9 mouse cellular contexts compared by ENCODE assay signal in genomic region chr4:149854301-149854708, GRCm38 (mm10).
DNase-seq lines count a peak whose midpoint lies in the region; ATAC-seq and TF ChIP-seq lines count a peak whose summit lies in the region.
"Had no signal": no experiment of that assay in that cellular context is flagged by ENCODE, and none has a peak within 500 bp of the region (broad histone marks: within the 10 kb centered on the region; RNA-seq: fewer than 3 reads in every experiment).

No protein-coding gene starts in this region.

- WGBS in embryonic facial prominence, embryonic 13.5 days, result 2% methylated on average over 21 of the region's 21 CpGs
- WGBS in neural tube, embryonic 12.5 days, result 1% methylated on average over 21 of the region's 21 CpGs
- 8% methylated on average over 21 of the region's 21 CpGs for WGBS in thymus, adult 2 months

- DNase-seq in gastrocnemius, postnatal 14 days, result peak; percentile 32
- no peak for DNase-seq in gastrocnemius, adult 8-10 months (ENCODE audit: low spot score in 2 of 2)
- DNase-seq in WW6 (ENCODE audit: low read depth, low spot score) (peak; percentile 83), liver (peak; percentile 66)
- peak; percentile 98 for DNase-seq in induced T-regulatory cell, adult 2 months (ENCODE audit: low read depth)
- peak; percentile 86 for DNase-seq in thymus, adult 2 months

- no peak overlapping the region; the same call in 1 of the 2 replicates for H3K9ac ChIP-seq in embryonic facial prominence, embryonic 13.5 days
- 0 out of 2 replicates have a peak overlapping the region, but pooled peaks have one; percentile 35 for H3K9ac ChIP-seq in neural tube, embryonic 12.5 days

- 0 out of 2 replicates have a peak, but pooled peaks have one; percentile 11 for TF ChIP-seq CTCF in thymus, adult 2 months (IDR thresholded peaks at IDR 0.05; ENCODE audit: borderline replicate concordance, control insufficient read depth, extremely low read depth, insufficient read depth, low read length, poor library complexity)

- intact Hi-C loops in gastrocnemius, postnatal 14 days (cut with DNase I; ENCODE audit: low total_unique reads), result no loop called here

- peak overlapping the region; percentile 48; the same call in 1 of the 2 replicates for H3K27ac ChIP-seq in embryonic facial prominence, embryonic 13.5 days
- H3K27ac ChIP-seq in neural tube, embryonic 12.5 days, result peak overlapping the region; percentile 46; the same call in 1 of the 2 replicates
- H3K27ac ChIP-seq in thymus, adult 2 months (ENCODE audit: control insufficient read depth, insufficient read depth, low read length), result peak overlapping the region; percentile 90

- peak overlapping the region; percentile 19 for H3K4me3 ChIP-seq in embryonic facial prominence, embryonic 13.5 days
- peak overlapping the region; percentile 28 for H3K4me3 ChIP-seq in neural tube, embryonic 12.5 days
- peak overlapping the region; percentile 52 for H3K4me3 ChIP-seq in thymus, adult 2 months (ENCODE audit: control insufficient read depth, insufficient read depth, low read length)
- H3K4me3 ChIP-seq: myocyte had no signal

- peak overlapping the region; percentile 53 for H3K4me2 ChIP-seq in embryonic facial prominence, embryonic 13.5 days
- H3K4me2 ChIP-seq in neural tube, embryonic 12.5 days (replicated peaks), result peak overlapping the region; percentile 66

- ATAC-seq in embryonic facial prominence, embryonic 13.5 days (ENCODE audit: insufficient number of reproducible peaks, insufficient read depth, low FRiP score, low TSS enrichment, low read depth), result peak; percentile 29; the same call in 1 of the 2 replicates
- peak; percentile 90 for ATAC-seq in neural tube, embryonic 12.5 days (ENCODE audit: low FRiP score, low read depth)

- no peaks in the 10 kb centered on the region for H3K36me3 ChIP-seq in embryonic facial prominence, embryonic 13.5 days
- no peaks in the 10 kb centered on the region for H3K36me3 ChIP-seq in neural tube, embryonic 12.5 days
- no peaks in the 10 kb centered on the region for H3K36me3 ChIP-seq in thymus, adult 2 months (ENCODE audit: control insufficient read depth, insufficient read depth, low read length)

- no peaks in the 10 kb centered on the region for H3K27me3 ChIP-seq in embryonic facial prominence, embryonic 13.5 days
- H3K27me3 ChIP-seq in neural tube, embryonic 12.5 days (replicated peaks), result no peaks in the 10 kb centered on the region
- H3K27me3 ChIP-seq in thymus, adult 2 months (ENCODE audit: control insufficient read depth, insufficient read depth, low read length), result no peaks in the 10 kb centered on the region

- TF ChIP-seq POLR2A in thymus, adult 2 months (IDR thresholded peaks at IDR 0.05; ENCODE audit: control insufficient read depth, extremely low read depth, insufficient read depth, low read length, poor library complexity), result peak; percentile 67; the same call in 1 of the 2 replicates

- peaks cover 35% of the 10 kb centered on the region for H3K4me1 ChIP-seq in embryonic facial prominence, embryonic 13.5 days
- H3K4me1 ChIP-seq in neural tube, embryonic 12.5 days, result peaks cover 12% of the 10 kb centered on the region
- peaks cover 37% of the 10 kb centered on the region for H3K4me1 ChIP-seq in thymus, adult 2 months (replicated peaks; ENCODE audit: control insufficient read depth, insufficient read depth, low read length)

- no peaks in the 10 kb centered on the region for H3K9me3 ChIP-seq in embryonic facial prominence, embryonic 13.5 days
- H3K9me3 ChIP-seq in neural tube, embryonic 12.5 days, result no peaks in the 10 kb centered on the region

Comparison
In these comparisons a context has a peak if more than half of its experiments do, and no peak if none do; other contexts are left out.
1. DNase-seq: peak in gastrocnemius, postnatal 14 days (single experiment), WW6 (single experiment), induced T-regulatory cell, adult 2 months (single experiment), liver (single experiment) and thymus, adult 2 months (single experiment); none in gastrocnemius, adult 8-10 months (0 of 2).
2. Peak in every context shown above with its lines, with median percentiles within 50 percentile points of each other: H3K27ac ChIP-seq and H3K4me3 ChIP-seq.